Comparison of ENCODE assay signal across 8 mouse cellular contexts in the genomic region with DNA sequence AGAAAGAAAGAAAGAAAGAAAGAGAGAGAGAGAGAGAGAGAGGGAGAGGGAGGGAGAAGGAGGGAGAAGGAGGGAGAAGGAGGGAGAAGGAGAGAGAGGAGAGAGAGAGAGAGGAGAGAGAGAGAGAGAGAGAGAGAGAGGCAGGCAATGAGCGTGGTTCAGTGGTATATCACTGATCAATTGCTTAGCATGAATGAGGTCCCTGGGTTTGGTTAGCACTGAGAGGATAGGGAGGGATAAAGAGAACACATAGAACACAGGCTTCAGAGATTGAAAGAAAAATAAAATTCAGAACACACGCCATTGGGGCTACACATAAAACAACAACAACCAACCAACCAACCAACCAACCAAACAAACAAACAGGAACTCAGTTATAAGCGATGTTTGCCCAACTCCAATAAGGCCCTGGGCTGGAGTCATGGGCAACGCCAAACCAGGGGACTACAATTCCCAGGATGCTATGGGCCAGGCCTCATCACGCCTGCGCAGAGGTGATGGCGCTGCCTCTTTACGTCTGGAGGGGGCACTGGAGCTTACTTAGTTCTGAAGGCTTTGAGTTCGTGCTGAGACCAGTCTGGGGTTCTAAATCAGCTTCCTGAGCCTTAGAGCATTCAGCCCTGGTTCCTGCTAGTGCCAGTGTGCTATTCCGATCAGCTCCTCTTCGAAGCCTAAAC. TPM values are rescaled to one million over a fixed set of nuclear protein-coding genes. Genes with fewer than 3 reads are reported as not detected.
DNase-seq lines count a peak whose midpoint lies in the region; ATAC-seq lines count a peak whose summit lies in the region.

No protein-coding gene starts in this region.

- intact Hi-C loops in gastrocnemius, postnatal 14 days (cut with DNase I; ENCODE audit: low total_unique reads): no loop called here
- intact Hi-C loops in left cerebral cortex, postnatal 10 days (cut with DNase I): loop anchor here (5.0 kb wide), 1 partner anchor 36 kb away; a partner anchor contains a TSS

- ATAC-seq in inflammation-experienced regulatory T-cells, adult 6 months: peak; percentile 66
- ATAC-seq in megakaryocyte progenitor cell, adult 5-6 weeks (replicated peaks; ENCODE audit: poor library complexity): peak; percentile 91

- peak; percentile 79 to 81 for DNase-seq in adrenal gland, adult 18-20 months (ENCODE audit: low spot score in 2 of 2)
- DNase-seq in embryo, embryonic 10.5 days (ENCODE audit: low spot score): peak; percentile 96
- DNase-seq in gastrocnemius, postnatal 14 days: peak; percentile 88
- peak; percentile 80 to 90 for DNase-seq in left cerebral cortex, postnatal 10 days (ENCODE audit: extremely low spot score in 1 of 2, low spot score in 2 of 2)
- DNase-seq in right cerebral cortex, postnatal 14 days: peak; percentile 81
- DNase-seq in urinary bladder, postnatal 4 days (ENCODE audit: low spot score in 2 of 2): peak; percentile 78 to 83

RNA-seq across cellular contexts. Expression of a gene that starts 5.5 kb away (rescaled TPM):
- under 1 TPM in 1 of 2 experiments, not detected in 1; 0.38 TPM for total RNA-seq in adrenal gland, adult 18-20 months (2021)
- not detected for total RNA-seq in gastrocnemius, postnatal 14 days (2021)
- polyA plus RNA-seq in inflammation-experienced regulatory T-cells, adult 6 months (2017; shearing (Covaris generic)): 100 to 1,000 TPM; 142 to 164 (median 156) TPM
- not detected for total RNA-seq in left cerebral cortex, postnatal 10 days (2021)
- not detected in 2 replicates for total RNA-seq in megakaryocyte progenitor cell, adult 5-6 weeks (2015)
- total RNA-seq in megakaryocyte progenitor cell, adult 5-6 weeks (2017): not detected in 2 replicates

RNA-seq across cellular contexts. Expression of a gene that starts 14.7 kb away (rescaled TPM):
- 10 to 100 TPM; 49.7 to 58.0 TPM for total RNA-seq in adrenal gland, adult 18-20 months (2021)
- 10 to 100 TPM; 25.7 to 25.9 TPM for total RNA-seq in gastrocnemius, postnatal 14 days (2021)
- 10 to 100 TPM; 36.5 to 72.9 (median 72.1) TPM for polyA plus RNA-seq in inflammation-experienced regulatory T-cells, adult 6 months (2017; shearing (Covaris generic))
- total RNA-seq in left cerebral cortex, postnatal 10 days (2021): 10 to 100 TPM; 31.1 to 32.5 TPM
- total RNA-seq in megakaryocyte progenitor cell, adult 5-6 weeks (2015): 34.5 and 43.0 TPM in 2 replicates
- 49.6 and 53.9 TPM in 2 replicates for total RNA-seq in megakaryocyte progenitor cell, adult 5-6 weeks (2017)

RNA-seq across cellular contexts. Expression of a gene that starts 21.5 kb away (rescaled TPM):
- total RNA-seq in adrenal gland, adult 18-20 months (2021): 1 to 10 TPM; 1.1 to 1.9 TPM
- total RNA-seq in gastrocnemius, postnatal 14 days (2021): 1 to 10 TPM; 1.3 to 1.6 TPM
- polyA plus RNA-seq in inflammation-experienced regulatory T-cells, adult 6 months (2017; shearing (Covaris generic)): 10 to 100 TPM in 1 of 3 experiments, 1 to 10 TPM in 2; 5.1 to 10.3 (median 6.2) TPM
- total RNA-seq in left cerebral cortex, postnatal 10 days (2021): 1 to 10 TPM; 1.1 to 1.4 TPM
- total RNA-seq in megakaryocyte progenitor cell, adult 5-6 weeks (2015): 44.2 and 55.1 TPM in 2 replicates
- total RNA-seq in megakaryocyte progenitor cell, adult 5-6 weeks (2017): 47.5 and 65.0 TPM in 2 replicates

RNA-seq across cellular contexts. Expression of a gene that starts 23.6 kb away (rescaled TPM):
- 1 to 10 TPM; 2.6 to 2.8 TPM for total RNA-seq in adrenal gland, adult 18-20 months (2021)
- total RNA-seq in gastrocnemius, postnatal 14 days (2021): not detected
- 100 to 1,000 TPM in 1 of 3 experiments, 10 to 100 TPM in 2; 18.7 to 104 (median 96.4) TPM for polyA plus RNA-seq in inflammation-experienced regulatory T-cells, adult 6 months (2017; shearing (Covaris generic))
- total RNA-seq in left cerebral cortex, postnatal 10 days (2021): 1 to 10 TPM in 1 of 2 experiments, not detected in 1; 1.2 TPM
- total RNA-seq in megakaryocyte progenitor cell, adult 5-6 weeks (2015): 2.2 and 6.3 TPM in 2 replicates
- 8.2 and 8.7 TPM in 2 replicates for total RNA-seq in megakaryocyte progenitor cell, adult 5-6 weeks (2017)

RNA-seq across cellular contexts. Expression of a gene that starts 28.8 kb away (rescaled TPM):
- under 1 TPM; 0.56 to 0.61 TPM for total RNA-seq in adrenal gland, adult 18-20 months (2021)
- 1 to 10 TPM; 2.1 to 2.9 TPM for total RNA-seq in gastrocnemius, postnatal 14 days (2021)
- under 1 TPM; 0.48 to 0.84 (median 0.79) TPM for polyA plus RNA-seq in inflammation-experienced regulatory T-cells, adult 6 months (2017; shearing (Covaris generic))
- total RNA-seq in left cerebral cortex, postnatal 10 days (2021): under 1 TPM in 1 of 2 experiments, not detected in 1; 0.45 TPM
- 10.4 and 15.0 TPM in 2 replicates for total RNA-seq in megakaryocyte progenitor cell, adult 5-6 weeks (2015)
- 4.0 and 10.5 TPM in 2 replicates for total RNA-seq in megakaryocyte progenitor cell, adult 5-6 weeks (2017)

Comparison
In these comparisons a context has a peak if more than half of its experiments do, and no peak if none do; other contexts are left out.
1. Peak in every context shown above with its lines: DNase-seq and ATAC-seq.
2. RNA of a gene that starts 21.5 kb away (total RNA-seq): 44.2 to 65.0 TPM in megakaryocyte progenitor cell, adult 5-6 weeks; 1.1 to 1.9 TPM in adrenal gland, adult 18-20 months, 1.3 to 1.6 TPM in gastrocnemius, postnatal 14 days and 1.1 to 1.4 TPM in left cerebral cortex, postnatal 10 days; every median in the first group is over 10 times any median in the second.